Mouse (Mus musculus) kidney, postnatal 14 days (tissue): ENCODE measurements around the gene Sh2b1.

ENCODE experiments used
- DNase-seq: peaks from one replicate; pipeline ENCODE4 v3.0.0; 2022; ENCODE audit warnings: mixed read lengths

Gene Sh2b1

GRCm38 (mm10) chr7:126473470-126474086 is 1.6 kb downstream of the Sh2b1 start:
- DNase-seq: no peak

GRCm38 (mm10) chr7:126472713-126473112 is 2.5 kb downstream of the Sh2b1 start:
- DNase-seq: no peak

- no peak for DNase-seq
Observed at GRCm38 (mm10) chr7:126472306-126472705, 2.9 kb downstream of the Sh2b1 start.

GRCm38 (mm10) chr7:126471853-126472252 is 3.4 kb downstream of the Sh2b1 start:
- DNase-seq: no peak

- DNase-seq: no peak
Observed at GRCm38 (mm10) chr7:126471361-126471760, 3.9 kb downstream of the Sh2b1 start.

- no peak for DNase-seq
Observed at GRCm38 (mm10) chr7:126470077-126470476, 5.1 kb downstream of the Sh2b1 start.

- no peak for DNase-seq
Observed at GRCm38 (mm10) chr7:126467834-126468627, 7.2 kb downstream of the Sh2b1 start.

GRCm38 (mm10) chr7:126467271-126467670 is 8.0 kb downstream of the Sh2b1 start:
- peak; percentile 42 for DNase-seq

GRCm38 (mm10) chr7:126466707-126467106 is 8.5 kb downstream of the Sh2b1 start:
- no peak for DNase-seq

GRCm38 (mm10) chr7:126466116-126466515 is 9.1 kb downstream of the Sh2b1 start:
- no peak for DNase-seq

- DNase-seq: no peak
Observed at GRCm38 (mm10) chr7:126465246-126466030, 9.8 kb downstream of the Sh2b1 start.

- DNase-seq: no peak
Observed at GRCm38 (mm10) chr7:126464836-126465235, 10.4 kb downstream of the Sh2b1 start.

- no peak for DNase-seq
Observed at GRCm38 (mm10) chr7:126464121-126464520, 11.1 kb downstream of the Sh2b1 start.

- DNase-seq: no peak
Observed at GRCm38 (mm10) chr7:126463547-126463946, 11.7 kb downstream of the Sh2b1 start.

- DNase-seq: no peak
Observed at GRCm38 (mm10) chr7:126463004-126463403, 12.2 kb downstream of the Sh2b1 start, which contains the start of gene Atp2a1. Gene Atp2a1, minus strand, starts transcription at chr7:126463108.

GRCm38 (mm10) chr7:126461626-126462025 is 13.6 kb downstream of the Sh2b1 start:
- no peak for DNase-seq

GRCm38 (mm10) chr7:126460623-126461399 is 14.4 kb downstream of the Sh2b1 start:
- no peak for DNase-seq

GRCm38 (mm10) chr7:126458844-126459618 is 16.2 kb downstream of the Sh2b1 start:
- DNase-seq: no peak

- DNase-seq: no peak
Observed at GRCm38 (mm10) chr7:126458225-126458624, 17.0 kb downstream of the Sh2b1 start.

- DNase-seq: no peak
Observed at GRCm38 (mm10) chr7:126456382-126457266, 18.6 kb downstream of the Sh2b1 start.

- DNase-seq: no peak
Observed at GRCm38 (mm10) chr7:126455242-126455641, 20.0 kb downstream of the Sh2b1 start.
